Mouse (Mus musculus) thymus, postnatal 0 days (tissue): ENCODE results near the gene Trarg1. TPM values are rescaled to one million over a fixed set of nuclear protein-coding genes. Genes with fewer than 3 reads are reported as not detected.
A peak's percentile ranks its signal among the peaks of the same experiment; 100 is the strongest.

ENCODE experiments used
- DNase-seq: peaks from one replicate; pipeline ENCODE4 v3.0.0-alpha.2; 2015; ENCODE audit warnings: low spot score
- polyA plus RNA-seq: library from polyadenylated mRNA; unstranded; fragments of >200 nt; fragmentation: Nextera tagmentation; extraction: Ambion mirVana; gene quantifications from 2 replicates; pipeline ENCODE4 v1.2.1, GENCODE M21; 2015

Trarg1 gene
- polyA plus RNA-seq, 1 experiment from 2014 or later = 1.9 TPM

DNA sequence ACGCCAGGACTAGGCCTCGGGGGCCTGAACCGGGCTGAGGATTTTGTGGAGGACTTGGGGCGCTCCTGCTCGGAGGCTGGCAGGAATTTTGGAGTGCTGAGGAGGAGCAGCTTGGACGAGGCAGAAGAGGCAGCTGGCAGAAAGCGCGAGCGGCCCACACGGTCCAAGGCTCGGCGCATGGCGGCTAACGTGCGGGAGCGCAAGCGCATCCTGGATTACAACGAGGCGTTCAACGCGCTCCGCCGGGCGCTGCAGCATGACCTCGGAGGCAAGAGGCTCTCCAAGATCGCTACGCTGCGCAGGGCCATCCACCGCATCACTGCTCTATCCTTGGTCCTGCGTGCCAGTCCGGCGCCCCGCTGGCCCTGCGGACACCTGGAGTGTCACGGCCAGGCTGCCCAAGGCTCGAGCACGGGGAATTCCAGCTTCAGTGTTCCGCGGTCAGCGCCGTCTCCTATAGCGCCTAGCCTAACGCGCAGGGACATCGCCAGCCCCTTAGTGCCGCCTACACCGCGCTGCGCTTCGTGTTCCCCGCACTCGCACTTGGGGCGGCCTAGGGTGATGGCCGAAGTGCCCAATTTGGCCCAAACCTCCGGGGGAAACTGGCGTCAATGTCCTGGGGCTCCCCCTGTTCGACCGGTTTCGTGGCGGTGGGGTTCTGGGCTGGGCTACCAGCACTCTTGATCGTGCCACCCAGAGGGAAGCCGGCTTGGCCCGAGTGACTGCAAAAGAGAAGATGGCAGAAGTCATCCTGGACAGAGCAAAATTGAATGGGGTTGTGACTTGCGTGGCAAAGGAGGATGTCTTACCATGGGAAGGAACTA, 6.8 kb upstream of the Trarg1 start:
- no peak for DNase-seq

DNA sequence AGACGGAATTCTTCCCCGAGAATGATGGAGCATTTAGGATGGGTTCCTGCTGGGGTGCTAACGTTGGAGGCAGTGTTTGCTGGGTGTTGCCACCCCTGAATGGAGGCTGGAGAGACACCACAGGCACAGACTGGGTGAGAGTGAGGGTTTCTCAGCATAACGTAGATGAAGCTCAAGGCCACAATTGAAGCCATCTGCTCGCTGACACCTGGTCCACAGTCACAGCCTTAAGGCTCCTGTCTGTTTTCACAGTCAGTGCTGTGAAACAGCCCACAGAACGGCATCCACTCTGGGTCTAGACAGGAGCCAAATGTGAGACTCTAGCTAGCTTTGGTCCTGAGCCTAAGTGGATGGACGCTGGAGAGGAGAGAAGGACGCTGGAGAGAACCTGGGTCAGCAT, 5.4 kb upstream of the Trarg1 start:
- no peak for DNase-seq

DNA sequence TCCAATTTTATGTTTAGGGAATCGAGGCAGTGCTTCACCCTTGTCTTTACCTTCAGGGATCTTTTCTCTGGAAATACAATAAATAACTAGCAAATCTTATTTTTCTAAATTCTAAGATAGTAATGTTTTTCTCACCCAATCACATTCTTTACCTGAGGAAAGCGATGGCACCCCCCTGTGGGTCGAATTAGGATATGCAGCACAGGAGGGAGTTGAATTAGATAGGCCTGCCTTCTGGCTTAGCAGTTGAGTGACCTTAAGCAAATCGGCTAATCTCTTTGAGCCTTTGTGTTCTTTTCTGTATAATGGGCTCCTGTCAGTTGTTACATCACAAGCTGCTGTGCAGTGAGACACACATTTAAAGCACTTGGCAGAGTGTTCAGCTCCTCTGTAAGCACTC, 4.9 kb upstream of the Trarg1 start:
- DNase-seq = no peak

DNA sequence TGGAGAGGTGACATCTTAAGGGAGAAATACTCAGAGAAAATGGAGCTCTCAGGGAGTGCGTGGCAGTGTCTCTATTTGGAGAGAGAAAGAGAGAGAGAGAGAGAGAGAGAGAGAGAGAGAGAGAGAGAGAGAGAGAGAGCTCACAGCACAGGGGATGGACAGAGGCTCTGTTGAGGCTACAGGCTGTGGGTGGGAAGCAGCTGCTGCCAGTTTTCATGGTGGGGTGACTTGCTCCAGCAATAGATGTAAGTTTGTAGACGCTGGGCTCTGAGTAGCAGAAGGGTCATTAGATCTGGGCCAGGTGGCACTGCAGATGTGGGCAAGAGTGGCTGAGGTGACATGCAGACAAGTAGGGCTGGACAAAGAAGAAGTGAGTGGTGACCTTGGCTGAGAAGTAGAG, 6.0 kb downstream of the Trarg1 start:
- DNase-seq = no peak

DNA sequence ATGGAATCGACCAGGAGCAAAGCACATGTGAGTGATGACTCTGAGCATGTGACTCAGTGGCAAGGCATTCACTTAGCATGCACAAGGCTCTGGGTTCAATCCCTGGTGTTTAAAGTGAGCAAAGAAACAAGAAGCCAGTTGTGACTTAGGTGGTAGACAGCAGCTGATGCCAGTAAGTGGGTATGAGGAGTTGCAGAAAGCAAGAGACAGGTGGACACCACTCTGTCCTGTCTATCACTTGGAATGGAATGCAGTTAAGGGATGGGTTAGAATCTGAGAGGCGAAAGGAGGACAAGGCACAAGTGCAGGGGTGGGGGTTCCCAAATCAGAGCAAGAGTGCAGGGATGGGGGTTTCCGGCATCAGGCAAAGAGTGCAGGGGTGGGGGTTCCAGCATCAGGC, 12.5 kb downstream of the Trarg1 start:
- DNase-seq = no peak

DNA sequence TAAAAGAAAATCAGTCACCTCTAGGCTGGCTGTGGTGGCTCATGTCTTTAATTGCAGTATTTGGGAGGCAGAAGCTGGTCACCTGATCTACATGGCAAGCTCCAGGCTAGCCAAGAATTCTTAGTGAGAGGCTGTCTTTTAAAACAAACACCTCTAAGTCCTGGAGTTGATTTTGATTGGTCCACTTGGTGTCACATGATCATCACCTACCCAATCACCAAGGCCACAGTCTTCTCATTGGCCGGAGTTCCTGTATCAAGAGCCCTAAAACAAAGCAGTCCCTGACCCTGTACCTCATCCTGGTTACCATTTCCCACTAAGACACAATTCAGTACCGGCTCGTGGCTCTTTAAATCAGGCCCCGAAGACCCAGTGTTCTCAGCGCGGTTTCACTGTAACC, 16.2 kb downstream of the Trarg1 start:
- no peak for DNase-seq

DNA sequence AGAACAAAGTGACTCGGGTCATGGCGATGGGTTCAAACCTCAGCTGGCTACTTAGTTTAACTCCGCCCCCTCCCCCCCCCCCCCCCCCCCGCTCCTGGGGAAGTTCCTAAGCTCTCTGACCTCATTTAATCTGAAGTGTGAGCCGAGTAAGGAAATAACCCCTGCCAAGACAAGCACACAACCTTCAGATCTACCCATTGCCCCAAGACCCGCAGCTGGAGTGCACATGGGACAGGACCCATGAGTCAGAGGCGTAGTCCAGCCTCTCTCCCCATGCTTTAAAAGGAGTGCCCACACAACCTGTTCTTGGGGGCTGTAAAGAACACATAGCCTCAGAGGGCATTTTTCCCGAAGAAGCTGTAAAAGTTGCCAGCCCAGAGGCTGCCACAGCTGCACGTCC, 20.0 kb downstream of the Trarg1 start:
- no peak for DNase-seq

DNA sequence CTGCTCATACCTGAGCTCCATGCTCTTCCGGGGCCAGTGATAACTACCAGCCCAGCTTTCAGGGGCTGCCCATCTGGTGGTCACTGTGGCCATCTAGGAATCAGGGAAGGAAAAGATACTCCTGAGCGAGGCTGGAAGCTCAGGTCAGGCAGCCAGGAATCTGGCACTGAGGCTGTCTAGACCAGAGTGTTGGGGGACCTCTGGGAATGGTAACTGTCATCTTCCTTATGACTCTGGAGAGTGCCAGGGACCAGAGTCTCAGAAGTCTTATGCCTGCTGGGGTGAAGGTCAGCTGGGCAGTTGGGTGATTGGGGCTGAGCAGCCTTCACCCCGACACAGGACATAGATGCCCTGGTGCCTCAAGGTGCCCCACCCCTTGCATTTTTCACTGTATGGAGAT, 28.0 kb downstream of the Trarg1 start:
- no peak for DNase-seq

DNA sequence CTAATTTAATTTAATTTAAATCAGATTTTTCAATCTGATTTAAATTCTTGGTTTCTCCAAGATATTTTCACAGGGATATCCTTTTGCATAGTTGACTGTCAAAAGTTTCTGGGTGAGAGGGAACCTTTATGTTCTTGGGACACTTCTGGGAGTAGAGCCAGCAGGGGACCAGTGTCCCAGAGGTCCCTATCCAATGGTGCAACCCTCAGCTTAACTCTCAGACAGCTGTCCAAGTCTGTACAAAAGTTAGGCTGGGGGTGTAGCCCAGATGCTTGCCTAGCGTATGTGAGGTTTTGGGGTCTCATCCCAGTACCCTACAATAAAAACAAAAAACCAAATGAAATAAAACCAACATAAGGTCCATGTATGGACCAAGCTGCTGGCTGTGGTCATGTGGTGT, 28.5 kb downstream of the Trarg1 start:
- DNase-seq = no peak

DNA sequence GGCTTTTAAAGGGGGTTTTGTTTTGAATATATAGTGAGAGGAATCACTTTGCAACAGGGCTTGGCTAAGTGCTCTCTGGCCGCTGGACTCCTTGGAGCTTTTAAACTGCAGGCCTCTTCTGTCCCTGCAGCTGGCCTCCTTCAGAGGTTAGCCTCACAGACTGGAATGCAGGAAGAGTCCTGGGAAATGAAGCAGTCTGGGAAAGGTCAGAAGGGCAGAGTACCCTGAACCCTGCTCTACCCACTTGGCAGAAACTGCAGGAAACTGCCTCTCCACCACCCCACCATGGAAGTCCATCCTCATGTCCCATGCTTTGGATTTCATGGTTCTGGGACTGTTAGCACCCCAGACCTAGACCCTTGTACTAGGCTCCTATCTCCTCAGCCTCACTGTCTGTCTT, 29.3 kb downstream of the Trarg1 start:
- no peak for DNase-seq

DNA sequence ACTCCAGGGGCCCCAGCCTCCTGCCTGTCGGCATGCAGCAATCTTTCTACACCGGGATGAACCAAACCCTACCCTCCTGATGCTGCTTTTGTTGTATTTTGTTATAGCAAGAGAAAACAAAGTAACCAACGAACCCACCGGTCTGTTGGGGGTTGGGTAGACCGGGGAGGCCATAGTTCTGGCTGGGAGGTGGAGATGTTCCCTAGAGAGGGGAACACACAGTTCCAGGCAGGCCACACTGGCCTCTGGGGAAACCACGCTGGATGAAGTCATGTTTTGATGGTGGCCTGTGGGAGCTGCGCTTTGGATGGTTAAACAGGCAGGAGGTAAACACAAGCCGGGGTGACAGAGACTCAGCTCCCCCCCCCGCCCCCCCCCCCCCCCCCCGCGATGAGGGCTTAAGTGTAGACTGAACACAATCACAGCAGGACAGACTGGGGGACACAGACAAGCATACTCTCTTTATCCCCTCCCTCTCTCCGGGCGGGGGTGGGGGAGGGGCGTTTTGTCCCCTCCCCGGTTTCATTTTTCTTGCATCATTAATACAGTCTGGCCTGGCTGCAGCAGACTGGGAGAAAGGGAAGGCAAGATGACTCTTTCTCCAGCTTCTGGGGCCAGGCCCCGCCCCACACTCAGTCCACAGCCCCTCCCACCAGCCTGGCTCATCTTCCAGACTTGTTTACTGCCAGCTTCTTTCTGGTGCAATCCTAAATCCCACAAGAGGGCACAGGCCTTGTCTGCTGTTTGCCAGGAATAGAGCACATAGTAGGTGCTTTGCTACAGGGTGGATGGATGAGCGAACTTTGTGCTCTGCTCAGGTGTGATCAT, 30.2 kb downstream of the Trarg1 start:
- no peak for DNase-seq

DNA sequence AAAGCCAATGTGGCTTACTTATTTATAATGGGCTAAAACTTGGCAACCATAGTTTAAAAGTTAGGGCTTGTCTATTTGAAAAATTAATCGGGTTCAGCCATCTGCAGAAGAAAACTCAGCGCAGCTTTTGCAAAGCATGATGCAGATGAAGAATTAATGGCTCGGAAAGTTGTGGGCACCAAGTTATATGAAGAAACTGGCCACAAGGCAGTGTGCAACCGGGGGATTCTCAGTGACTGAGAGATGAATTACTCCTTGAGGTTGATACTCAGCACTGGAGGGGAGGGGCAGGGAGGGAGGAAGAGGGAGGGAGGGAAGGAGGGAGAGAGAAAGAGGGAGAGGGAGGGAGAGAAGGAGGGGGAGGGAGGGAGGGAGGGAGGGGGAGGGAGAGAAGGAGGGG, 37.4 kb downstream of the Trarg1 start:
- DNase-seq = no peak

DNA sequence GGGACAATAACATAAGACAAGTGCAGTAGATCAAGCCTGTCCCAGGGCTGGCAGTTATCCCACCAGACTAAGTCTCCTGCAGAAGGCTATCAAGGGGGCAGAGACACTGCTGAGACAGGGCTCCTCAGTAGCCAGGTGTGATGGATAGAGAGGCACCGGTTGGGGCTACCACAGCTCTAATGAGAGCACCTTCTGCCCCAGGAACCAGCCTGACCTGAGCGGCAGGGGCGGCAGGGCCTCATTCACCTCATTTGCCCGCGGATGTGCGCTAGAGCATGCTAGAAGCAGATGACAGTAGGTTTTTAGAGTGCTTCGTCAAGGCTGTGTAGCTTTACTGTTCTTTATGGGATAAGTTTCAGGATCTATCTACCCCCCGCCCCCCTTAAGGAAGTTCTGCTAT, 44.3 kb downstream of the Trarg1 start:
- DNase-seq = no peak

DNA sequence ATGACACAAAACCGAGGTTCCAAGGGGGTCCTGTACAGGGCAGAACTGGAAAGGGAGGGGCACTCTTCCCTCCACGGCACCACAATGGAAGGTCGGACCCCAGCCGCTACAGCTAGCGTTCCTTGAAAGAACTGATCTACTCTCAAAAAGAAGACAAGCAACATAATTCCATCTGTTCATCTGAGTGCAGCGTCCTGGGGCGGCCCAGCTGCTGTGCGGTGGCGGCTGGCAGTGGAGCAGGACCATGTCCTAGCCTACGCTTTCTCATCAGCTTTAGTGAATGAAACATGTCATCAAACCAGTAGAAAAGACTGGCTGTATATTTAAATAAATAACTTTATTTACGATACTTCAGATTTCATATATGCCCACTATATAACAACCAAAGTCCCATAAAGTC, 48.5 kb downstream of the Trarg1 start:
- no peak for DNase-seq

DNA sequence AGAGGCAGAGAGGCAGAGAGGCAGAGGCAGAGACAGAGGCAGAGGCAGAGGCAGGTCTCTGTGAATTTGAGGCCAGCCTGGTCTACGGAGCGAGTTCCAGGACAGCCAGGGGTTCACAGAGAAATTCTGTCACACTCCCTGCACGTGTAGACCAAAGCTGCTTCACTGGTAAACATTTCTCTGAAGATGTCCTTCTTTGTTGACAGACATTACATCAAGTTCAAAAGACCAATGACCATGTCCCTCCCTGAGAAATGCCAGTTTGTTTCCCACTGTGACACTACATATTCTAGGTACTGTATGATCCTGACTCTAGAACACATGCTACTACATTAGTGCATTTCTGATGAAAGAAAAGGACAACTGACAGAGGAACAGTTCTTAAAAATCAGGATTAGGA, 51.0 kb downstream of the Trarg1 start:
- DNase-seq = no peak

DNA sequence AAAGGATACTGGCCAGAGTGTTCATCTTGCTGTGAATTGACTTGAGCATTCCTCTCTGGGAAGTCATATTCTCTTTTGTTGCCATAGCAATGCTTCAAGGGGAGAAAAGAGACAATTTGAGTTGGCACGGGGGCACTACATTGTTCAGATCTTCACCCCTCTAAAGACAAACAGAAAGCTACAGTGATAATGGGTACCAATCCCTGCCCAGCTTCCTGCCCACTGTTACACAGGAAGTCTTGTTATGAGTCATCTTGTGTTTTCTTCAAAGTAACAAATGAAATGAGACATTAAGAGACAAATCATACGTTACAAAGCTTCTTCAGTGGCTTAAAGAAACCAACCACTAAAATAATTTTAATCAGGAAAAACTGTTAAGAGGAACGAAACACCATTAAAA, 55.0 kb downstream of the Trarg1 start:
- peak; percentile 16 for DNase-seq

DNA sequence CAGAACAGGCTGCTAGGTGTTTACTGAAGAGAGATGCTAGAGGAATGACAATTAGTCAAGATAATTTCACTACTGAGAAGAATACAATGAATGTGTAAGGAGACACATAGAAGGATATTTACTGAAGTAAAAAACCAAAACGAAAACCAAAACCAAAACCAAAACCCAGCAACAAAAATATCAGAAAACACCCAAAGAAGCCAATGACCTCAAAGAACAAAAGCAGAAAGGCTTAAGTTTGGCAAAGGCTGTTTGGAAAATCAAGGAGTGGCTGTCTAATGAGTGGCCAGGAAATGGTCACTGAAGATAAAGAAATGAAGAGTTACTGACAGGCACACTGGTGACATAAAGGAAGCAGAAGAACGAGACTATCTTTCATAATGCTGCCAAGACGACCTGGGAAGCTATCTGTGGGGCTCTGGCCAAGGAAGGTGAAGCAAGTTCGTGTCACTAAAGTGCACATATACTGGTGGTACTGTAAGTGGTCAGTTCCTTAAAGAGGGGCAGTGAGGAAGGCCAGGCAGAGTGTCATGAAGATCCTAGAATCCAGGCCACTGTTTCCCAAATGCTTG, 56.2 kb downstream of the Trarg1 start:
- no peak for DNase-seq

DNA sequence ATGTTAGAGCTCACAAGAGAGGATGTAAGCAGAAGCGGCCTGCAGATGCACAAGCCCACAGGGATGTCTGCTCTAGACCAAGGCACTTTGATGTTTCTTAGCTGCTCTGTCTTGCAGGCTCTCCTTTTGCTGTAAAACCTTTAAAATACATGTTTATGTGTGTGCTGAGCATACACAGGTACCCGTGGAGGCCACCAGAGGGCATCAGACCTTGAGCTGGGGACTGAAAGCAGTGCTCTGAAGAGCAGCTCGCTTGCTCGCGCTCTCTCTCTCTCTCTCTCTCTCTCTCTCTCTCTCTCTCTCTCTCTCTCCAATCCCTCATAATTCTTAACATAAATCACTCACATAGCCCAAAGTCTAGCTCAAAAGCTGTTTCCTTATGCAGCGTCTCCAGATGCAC, 59.5 kb downstream of the Trarg1 start:
- DNase-seq = peak; percentile 29

DNA sequence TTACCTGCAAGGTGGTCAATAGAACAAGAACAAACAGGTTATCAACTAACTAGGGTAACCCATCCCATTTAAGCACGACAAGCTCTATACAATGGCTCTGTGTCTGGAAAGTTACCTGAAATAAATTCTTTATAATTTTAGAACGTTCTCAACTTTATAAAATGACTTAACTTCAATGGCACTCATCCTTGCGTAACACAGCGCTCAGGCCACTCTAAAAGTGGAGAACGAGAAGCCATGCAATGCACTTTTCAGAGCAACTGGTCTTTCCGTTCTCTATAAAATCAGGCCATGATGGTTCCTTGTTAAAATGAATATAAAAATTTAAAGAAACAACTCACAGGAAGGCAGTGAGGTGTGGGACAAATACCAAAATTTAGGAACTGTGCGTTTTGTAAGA, 62.9 kb downstream of the Trarg1 start:
- no peak for DNase-seq

DNA sequence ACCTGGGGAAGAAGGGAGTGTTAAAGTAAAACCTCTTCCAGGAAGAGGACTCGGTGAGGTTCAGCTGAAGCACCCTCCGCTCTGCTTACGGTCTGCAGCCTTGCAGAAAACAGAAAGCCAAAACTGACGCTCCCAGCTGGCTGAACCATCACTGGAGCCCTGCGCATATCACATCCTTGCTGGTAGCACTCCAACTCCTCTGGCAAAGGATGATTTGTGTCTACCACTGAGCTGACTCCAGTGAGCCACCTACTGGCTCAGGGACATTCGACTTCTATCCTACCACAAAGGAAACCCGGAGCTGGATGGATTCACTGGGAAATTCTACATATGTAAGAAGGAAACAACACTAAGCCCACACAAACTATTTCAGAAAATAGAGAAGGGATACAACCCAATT, 64.9 kb downstream of the Trarg1 start:
- DNase-seq = no peak

DNA sequence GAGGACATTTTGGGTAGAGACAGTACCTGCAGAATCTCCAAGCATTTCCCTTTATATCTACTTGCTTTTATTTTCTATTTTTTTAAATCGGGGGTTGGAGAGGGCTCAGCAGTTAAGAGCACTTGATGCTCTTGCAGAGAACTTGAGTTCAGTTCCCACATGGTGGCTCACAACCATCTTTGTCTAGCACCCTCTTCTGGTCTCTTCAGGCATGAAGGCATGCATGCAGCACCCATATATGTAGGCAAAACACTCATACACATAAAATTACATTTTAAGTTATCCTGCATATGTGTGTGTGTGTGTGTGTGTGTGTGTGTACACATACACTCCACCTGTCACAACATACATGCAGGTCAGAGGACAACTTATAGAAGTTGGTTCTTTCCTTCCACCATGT, 66.3 kb downstream of the Trarg1 start:
- no peak for DNase-seq
